Mouse (Mus musculus) urinary bladder, adult 18-20 months (tissue): Measurements from ENCODE around the gene Arhgap33.
A peak's percentile ranks its signal among the peaks of the same experiment; 100 is the strongest.

Source experiments
- DNase-seq, 2 experiments: peaks; one replicate each; pipeline ENCODE4 v3.0.0; 2022; ENCODE audit warnings: low spot score in 2 of 2, mixed read lengths in 2 of 2

Gene Arhgap33

GRCm38 (mm10) chr7:30534633-30535577 lies at the start of gene Arhgap33:
Gene Arhgap33 (minus strand): TSS chr7:30535060.
- peak; percentile 90 for DNase-seq

- DNase-seq: no peak
These were observed 49.5 kb upstream of the Arhgap33 start for GRCm38 (mm10) chr7:30584339-30584738.

GRCm38 (mm10) chr7:30581547-30581946 lies 46.7 kb upstream of the Arhgap33 start:
- no peak for DNase-seq

GRCm38 (mm10) chr7:30579950-30580349 lies 45.1 kb upstream of the Arhgap33 start:
- DNase-seq: no peak

- DNase-seq: no peak
These were observed 38.1 kb upstream of the Arhgap33 start for GRCm38 (mm10) chr7:30572969-30573368.

GRCm38 (mm10) chr7:30572389-30572788 lies 37.5 kb upstream of the Arhgap33 start:
- no peak for DNase-seq

GRCm38 (mm10) chr7:30567555-30567954 lies 32.7 kb upstream of the Arhgap33 start:
- DNase-seq: no peak

GRCm38 (mm10) chr7:30566033-30566432 lies 31.2 kb upstream of the Arhgap33 start:
- DNase-seq: no peak

GRCm38 (mm10) chr7:30564970-30565571 lies 30.2 kb upstream of the Arhgap33 start, which contains the start of gene Igflr1:
Gene Igflr1 (plus strand): TSS chr7:30565427.
- DNase-seq: no peak

- DNase-seq: no peak
These were observed 29.0 kb upstream of the Arhgap33 start for GRCm38 (mm10) chr7:30563906-30564280.

- peak; percentile 83 to 96 for DNase-seq
These were observed 28.5 kb upstream of the Arhgap33 start, which contains the start of the genes U2af1l4, Gm49396 and Psenen for GRCm38 (mm10) chr7:30563117-30563905. Gene U2af1l4 (plus strand): TSS chr7:30563301. Gene Gm49396 (plus strand): TSS chr7:30563344. Gene Psenen (minus strand): TSS chr7:30563627.

- DNase-seq: peak; percentile 32 to 65
These were observed 27.8 kb upstream of the Arhgap33 start for GRCm38 (mm10) chr7:30562526-30563116.

GRCm38 (mm10) chr7:30560296-30560695 lies 25.4 kb upstream of the Arhgap33 start:
- DNase-seq: no peak

GRCm38 (mm10) chr7:30559443-30559954 lies 24.6 kb upstream of the Arhgap33 start, which contains the start of gene Lin37:
Gene Lin37 (minus strand): TSS chr7:30559838.
- peak; percentile 85 to 97 for DNase-seq

GRCm38 (mm10) chr7:30558656-30559442 lies 24.0 kb upstream of the Arhgap33 start:
- DNase-seq: no peak

- DNase-seq: no peak
These were observed 23.1 kb upstream of the Arhgap33 start for GRCm38 (mm10) chr7:30557901-30558514.

GRCm38 (mm10) chr7:30556894-30557536 lies 22.2 kb upstream of the Arhgap33 start:
- no peak for DNase-seq

- DNase-seq: no peak
These were observed 19.1 kb upstream of the Arhgap33 start for GRCm38 (mm10) chr7:30553810-30554584.
